Comparison of ENCODE assay signal across 11 mouse cellular contexts in genomic region chr6:51015735-51016134, GRCm38 (mm10).
DNase-seq lines count a peak whose midpoint lies in the region; ATAC-seq lines count a peak whose summit lies in the region.
"Had no signal": no experiment of that assay in that cellular context is flagged by ENCODE, and none has a peak within 500 bp of the region (broad histone marks: within the 10 kb centered on the region; RNA-seq: fewer than 3 reads in every experiment).

No protein-coding gene starts in this region.

- 0 out of 2 replicates have a peak, but pooled peaks cover 7% of the 10 kb centered on the region for H3K4me1 ChIP-seq in neural tube, embryonic 15.5 days
- H3K4me1 ChIP-seq: neural tube, embryonic 12.5 days had no signal

- H3K27ac ChIP-seq in neural tube, embryonic 15.5 days (replicated peaks), result no peak overlapping the region
- H3K27ac ChIP-seq: liver, embryonic 14.5 days; neural tube, embryonic 12.5 days had no signal

- no peaks in the 10 kb centered on the region for H3K9me3 ChIP-seq in neural tube, embryonic 15.5 days (replicated peaks)
- H3K9me3 ChIP-seq: neural tube, embryonic 12.5 days had no signal

- WGBS in neural tube, embryonic 15.5 days, result 48% methylated on average over 2 of the region's 2 CpGs

- H3K4me3 ChIP-seq in neural tube, embryonic 15.5 days (replicated peaks), result no peak overlapping the region
- H3K4me3 ChIP-seq: neural tube, embryonic 12.5 days had no signal

- peak; percentile 22 for DNase-seq in adrenal gland, postnatal 10 days
- DNase-seq in adrenal gland, postnatal 4 days (ENCODE audit: low spot score in 2 of 2), result no peak
- peak; percentile 25 to 73 for DNase-seq in layer of hippocampus, adult 18-20 months (ENCODE audit: low spot score in 2 of 2)
- no peak for DNase-seq in layer of hippocampus, adult 9-10 months (ENCODE audit: low spot score)
- peak; percentile 29 for DNase-seq in kidney, postnatal 14 days
- DNase-seq in right cerebral cortex, postnatal 25 days, result peak; percentile 11
- DNase-seq in T-cell, adult 2 months (ENCODE audit: low spot score), result no peak
- DNase-seq: heart, postnatal 14 days had no signal

- ATAC-seq in neural tube, embryonic 15.5 days (ENCODE audit: low FRiP score), result no peak

- no peak overlapping the region for H3K4me2 ChIP-seq in neural tube, embryonic 15.5 days
- H3K4me2 ChIP-seq: neural tube, embryonic 12.5 days had no signal

- H3K36me3 ChIP-seq in neural tube, embryonic 15.5 days, result no peaks in the 10 kb centered on the region
- H3K36me3 ChIP-seq: neural tube, embryonic 12.5 days had no signal

- H3K9ac ChIP-seq in neural tube, embryonic 15.5 days (replicated peaks), result no peak overlapping the region
- H3K9ac ChIP-seq: liver, embryonic 14.5 days; neural tube, embryonic 12.5 days had no signal

- no peaks in the 10 kb centered on the region for H3K27me3 ChIP-seq in neural tube, embryonic 15.5 days (replicated peaks)
- H3K27me3 ChIP-seq: neural tube, embryonic 12.5 days had no signal

Comparison
In these comparisons a context has a peak if more than half of its experiments do, and no peak if none do; other contexts are left out.
1. DNase-seq: peak in adrenal gland, postnatal 10 days (single experiment), layer of hippocampus, adult 18-20 months (2 of 2), kidney, postnatal 14 days (single experiment) and right cerebral cortex, postnatal 25 days (single experiment); none in adrenal gland, postnatal 4 days (0 of 2), layer of hippocampus, adult 9-10 months (single experiment) and T-cell, adult 2 months (single experiment).